Mouse (Mus musculus): Measurements from ENCODE around the gene Mtmr4. TPM values are rescaled to one million over a fixed set of nuclear protein-coding genes. Genes with fewer than 3 reads are reported as not detected.

Mtmr4 gene
- polyA plus RNA-seq (2015; fragmentation: Nextera tagmentation; extraction: Ambion mirVana) = 65.1 and 71.5 TPM in 2 replicates

- no peaks in the 10 kb centered on the region for H3K27me3 ChIP-seq (replicated peaks; ENCODE audit: control insufficient read depth, insufficient read depth, low read length)
- H3K9ac ChIP-seq (replicated peaks; ENCODE audit: low read depth, low read length) = peak within 1 kb of the TSS; percentile 84
- 0% methylated on average over 60 of the region's 61 CpGs for WGBS
- peak; percentile 98 for ATAC-seq
- no peaks in the 10 kb centered on the region for H3K9me3 ChIP-seq (ENCODE audit: control insufficient read depth, low read length)
- peak within 1 kb of the TSS; percentile 93 for H3K27ac ChIP-seq (ENCODE audit: low read length)
- H3K4me1 ChIP-seq (replicated peaks; ENCODE audit: control insufficient read depth, insufficient read depth, low read length) = peaks cover 41% of the 10 kb centered on the region
- H3K4me3 ChIP-seq (replicated peaks; ENCODE audit: low read length) = peak within 1 kb of the TSS; percentile 79
- H3K36me3 ChIP-seq (ENCODE audit: control insufficient read depth, insufficient read depth) = no peaks in the 10 kb centered on the region
- peak within 1 kb of the TSS; percentile 92 for H3K4me2 ChIP-seq (ENCODE audit: low read length)
Observed at GRCm38 (mm10) chr11:87591526-87592353, at the start of gene Mtmr4. Mtmr4 (plus strand) TSS chr11:87592162.

- Histone ChIP-seq H3K4me2 (ENCODE audit: low read length) (no peak overlapping the region), H3K4me3 (replicated peaks; ENCODE audit: low read length) (no peak overlapping the region), H3K4me1 (replicated peaks; ENCODE audit: control insufficient read depth, insufficient read depth, low read length) (no peaks in the 10 kb centered on the region), H3K36me3 (ENCODE audit: control insufficient read depth, insufficient read depth) (no peaks in the 10 kb centered on the region), H3K27me3 (replicated peaks; ENCODE audit: control insufficient read depth, insufficient read depth, low read length) (no peaks in the 10 kb centered on the region), H3K27ac (ENCODE audit: low read length) (no peak overlapping the region), H3K9ac (replicated peaks; ENCODE audit: low read depth, low read length) (no peak overlapping the region), H3K9me3 (ENCODE audit: control insufficient read depth, low read length) (no peaks in the 10 kb centered on the region)
- 45% methylated on average over 8 of the region's 8 CpGs for WGBS
- ATAC-seq = no peak
Observed at GRCm38 (mm10) chr11:87542285-87542684, 49.7 kb upstream of the Mtmr4 start.

GRCm38 (mm10) chr11:87542906-87543305 lies 49.1 kb upstream of the Mtmr4 start:
- no peak for ATAC-seq
- Histone ChIP-seq H3K27ac (ENCODE audit: low read length) (no peak overlapping the region), H3K4me1 (replicated peaks; ENCODE audit: control insufficient read depth, insufficient read depth, low read length) (no peaks in the 10 kb centered on the region), H3K9ac (replicated peaks; ENCODE audit: low read depth, low read length) (no peak overlapping the region), H3K4me3 (replicated peaks; ENCODE audit: low read length) (no peak overlapping the region), H3K4me2 (ENCODE audit: low read length) (no peak overlapping the region), H3K36me3 (ENCODE audit: control insufficient read depth, insufficient read depth) (no peaks in the 10 kb centered on the region), H3K9me3 (ENCODE audit: control insufficient read depth, low read length) (no peaks in the 10 kb centered on the region), H3K27me3 (replicated peaks; ENCODE audit: control insufficient read depth, insufficient read depth, low read length) (no peaks in the 10 kb centered on the region)
- 38% methylated on average over 3 of the region's 3 CpGs for WGBS

DNA sequence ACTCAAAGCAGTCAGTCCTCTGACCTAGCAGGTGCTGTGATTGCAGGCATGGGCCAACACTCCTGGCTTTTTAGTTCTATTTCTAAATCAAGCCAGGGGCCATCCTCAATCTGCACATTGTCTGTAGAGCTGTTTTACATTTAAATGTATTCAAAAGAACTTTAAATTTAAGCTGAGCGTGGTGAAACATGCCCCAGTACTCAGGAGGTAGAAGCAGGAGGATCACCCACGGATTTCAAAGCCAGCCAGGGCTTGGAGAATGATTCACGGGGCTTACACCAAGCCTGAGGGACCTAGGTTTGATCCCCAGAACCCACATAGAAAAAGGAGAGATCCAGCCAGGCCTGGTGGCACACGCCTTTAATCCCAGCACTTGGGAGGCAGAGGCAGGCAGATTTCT lies 38.6 kb upstream of the Mtmr4 start:
- Histone ChIP-seq H3K36me3 (ENCODE audit: control insufficient read depth, insufficient read depth) (no peaks in the 10 kb centered on the region), H3K4me1 (replicated peaks; ENCODE audit: control insufficient read depth, insufficient read depth, low read length) (0 out of 2 replicates have a peak, but pooled peaks cover 3% of the 10 kb centered on the region), H3K27ac (ENCODE audit: low read length) (no peak overlapping the region), H3K27me3 (replicated peaks; ENCODE audit: control insufficient read depth, insufficient read depth, low read length) (no peaks in the 10 kb centered on the region), H3K4me2 (ENCODE audit: low read length) (no peak overlapping the region), H3K9me3 (ENCODE audit: control insufficient read depth, low read length) (no peaks in the 10 kb centered on the region), H3K9ac (replicated peaks; ENCODE audit: low read depth, low read length) (no peak overlapping the region), H3K4me3 (replicated peaks; ENCODE audit: low read length) (no peak overlapping the region)
- ATAC-seq = no peak
- WGBS = 75% methylated on average over 4 of the region's 4 CpGs

DNA sequence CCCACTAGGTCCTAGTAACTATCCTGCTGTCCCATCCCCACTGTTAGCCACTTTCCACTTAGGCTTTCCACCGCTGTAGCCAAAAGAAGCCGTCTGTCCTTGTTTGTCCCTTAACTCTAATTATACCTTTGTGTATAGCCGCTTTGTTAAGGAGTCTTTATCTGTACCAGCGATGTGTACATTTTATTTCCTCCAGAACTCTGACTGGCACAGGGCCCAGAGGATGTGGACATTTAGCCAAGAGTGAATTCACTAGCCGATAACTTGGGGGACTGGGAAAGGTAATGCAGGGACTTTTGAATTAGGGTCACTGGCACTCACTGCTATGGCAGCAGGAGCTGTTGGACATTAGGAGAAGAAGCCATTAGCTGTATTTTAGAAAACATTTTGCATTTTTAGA lies 37.6 kb upstream of the Mtmr4 start:
- Histone ChIP-seq H3K4me1 (replicated peaks; ENCODE audit: control insufficient read depth, insufficient read depth, low read length) (0 out of 2 replicates have a peak, but pooled peaks cover 3% of the 10 kb centered on the region), H3K36me3 (ENCODE audit: control insufficient read depth, insufficient read depth) (no peaks in the 10 kb centered on the region), H3K9ac (replicated peaks; ENCODE audit: low read depth, low read length) (no peak overlapping the region), H3K4me3 (replicated peaks; ENCODE audit: low read length) (no peak overlapping the region), H3K27ac (ENCODE audit: low read length) (no peak overlapping the region), H3K27me3 (replicated peaks; ENCODE audit: control insufficient read depth, insufficient read depth, low read length) (no peaks in the 10 kb centered on the region), H3K9me3 (ENCODE audit: control insufficient read depth, low read length) (no peaks in the 10 kb centered on the region), H3K4me2 (ENCODE audit: low read length) (no peak overlapping the region)
- no peak for ATAC-seq
- WGBS = 26% methylated on average over 5 of the region's 5 CpGs

- no peak overlapping the region for H3K27ac ChIP-seq (ENCODE audit: low read length)
- H3K9ac ChIP-seq (replicated peaks; ENCODE audit: low read depth, low read length) = no peak overlapping the region
- 0 out of 2 replicates have a peak, but pooled peaks cover 3% of the 10 kb centered on the region for H3K4me1 ChIP-seq (replicated peaks; ENCODE audit: control insufficient read depth, insufficient read depth, low read length)
- ATAC-seq = no peak
- no peaks in the 10 kb centered on the region for H3K9me3 ChIP-seq (ENCODE audit: control insufficient read depth, low read length)
- no peaks in the 10 kb centered on the region for H3K36me3 ChIP-seq (ENCODE audit: control insufficient read depth, insufficient read depth)
- 29% methylated on average over 2 of the region's 2 CpGs for whole genome bisulfite sequencing
- H3K4me3 ChIP-seq (replicated peaks; ENCODE audit: low read length) = no peak overlapping the region
- H3K27me3 ChIP-seq (replicated peaks; ENCODE audit: control insufficient read depth, insufficient read depth, low read length) = no peaks in the 10 kb centered on the region
- no peak overlapping the region for H3K4me2 ChIP-seq (ENCODE audit: low read length)
Observed at GRCm38 (mm10) chr11:87555106-87555703, 36.8 kb upstream of the Mtmr4 start.

DNA sequence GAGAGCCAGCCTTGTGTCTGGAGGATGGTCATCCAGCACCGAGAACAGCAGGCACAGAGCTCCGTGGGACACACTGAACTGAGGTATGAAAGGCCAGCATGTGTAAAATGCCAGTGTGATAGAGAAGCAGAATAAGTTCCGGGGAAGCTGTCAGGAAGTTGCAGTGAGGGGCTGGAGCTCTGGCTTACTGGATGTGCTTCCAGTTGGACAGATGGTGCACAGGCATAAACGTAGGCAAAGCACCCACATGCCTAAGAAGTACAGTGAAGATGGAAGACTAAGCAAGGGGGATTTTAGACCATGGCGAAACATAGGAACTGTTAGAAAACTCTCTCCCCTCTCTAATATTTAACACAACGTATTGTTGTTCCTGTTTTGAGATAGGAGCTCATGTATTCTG lies 30.8 kb upstream of the Mtmr4 start:
- H3K4me2 ChIP-seq (ENCODE audit: low read length) = no peak overlapping the region
- no peak overlapping the region for H3K4me3 ChIP-seq (replicated peaks; ENCODE audit: low read length)
- no peaks in the 10 kb centered on the region for H3K36me3 ChIP-seq (ENCODE audit: control insufficient read depth, insufficient read depth)
- no peak overlapping the region for H3K9ac ChIP-seq (replicated peaks; ENCODE audit: low read depth, low read length)
- H3K27ac ChIP-seq (ENCODE audit: low read length) = no peak overlapping the region
- H3K4me1 ChIP-seq (replicated peaks; ENCODE audit: control insufficient read depth, insufficient read depth, low read length) = no peaks in the 10 kb centered on the region
- ATAC-seq = no peak
- H3K27me3 ChIP-seq (replicated peaks; ENCODE audit: control insufficient read depth, insufficient read depth, low read length) = no peaks in the 10 kb centered on the region
- no peaks in the 10 kb centered on the region for H3K9me3 ChIP-seq (ENCODE audit: control insufficient read depth, low read length)
- 82% methylated on average over 6 of the region's 6 CpGs for WGBS

- Histone ChIP-seq H3K9me3 (ENCODE audit: control insufficient read depth, low read length) (no peaks in the 10 kb centered on the region), H3K4me2 (ENCODE audit: low read length) (no peak within 1 kb of the TSS), H3K27ac (ENCODE audit: low read length) (no peak within 1 kb of the TSS), H3K4me3 (replicated peaks; ENCODE audit: low read length) (no peak within 1 kb of the TSS), H3K36me3 (ENCODE audit: control insufficient read depth, insufficient read depth) (no peaks in the 10 kb centered on the region), H3K4me1 (replicated peaks; ENCODE audit: control insufficient read depth, insufficient read depth, low read length) (no peaks in the 10 kb centered on the region), H3K27me3 (replicated peaks; ENCODE audit: control insufficient read depth, insufficient read depth, low read length) (no peaks in the 10 kb centered on the region), H3K9ac (replicated peaks; ENCODE audit: low read depth, low read length) (no peak within 1 kb of the TSS)
- ATAC-seq = no peak
- 82% methylated on average over 3 of the region's 3 CpGs for WGBS
Observed at GRCm38 (mm10) chr11:87566501-87566900, 25.5 kb upstream of the Mtmr4 start, which contains the start of gene Gm11492. Gm11492 (plus strand) TSS chr11:87566653.

GRCm38 (mm10) chr11:87568255-87568953 lies 23.6 kb upstream of the Mtmr4 start, which contains the start of gene Sept4:
Sept4 (plus strand) TSS chr11:87568903.
- Histone ChIP-seq H3K4me2 (ENCODE audit: low read length) (no peak within 1 kb of the TSS), H3K4me1 (replicated peaks; ENCODE audit: control insufficient read depth, insufficient read depth, low read length) (no peaks in the 10 kb centered on the region), H3K27ac (ENCODE audit: low read length) (no peak within 1 kb of the TSS), H3K27me3 (replicated peaks; ENCODE audit: control insufficient read depth, insufficient read depth, low read length) (no peaks in the 10 kb centered on the region), H3K9ac (replicated peaks; ENCODE audit: low read depth, low read length) (no peak within 1 kb of the TSS), H3K4me3 (replicated peaks; ENCODE audit: low read length) (no peak within 1 kb of the TSS), H3K36me3 (ENCODE audit: control insufficient read depth, insufficient read depth) (no peaks in the 10 kb centered on the region), H3K9me3 (ENCODE audit: control insufficient read depth, low read length) (no peaks in the 10 kb centered on the region)
- ATAC-seq = no peak
- 83% methylated on average over 7 of the region's 7 CpGs for WGBS

Data from forebrain, embryonic 16.5 days (tissue).